Mouse (Mus musculus): ENCODE measurements around the gene B4gat1. TPM values are rescaled to one million over a fixed set of nuclear protein-coding genes. Genes with fewer than 3 reads are reported as not detected.

The B4gat1 gene
- total and polyA plus RNA-seq, 2 experiments from 2014 or later: 136 to 172 TPM

- H3K27ac ChIP-seq (ENCODE audit: low read depth, low read length): no peak overlapping the region
- no peak overlapping the region for H3K4me3 ChIP-seq (ENCODE audit: low read depth, low read length)
- no peak for ATAC-seq (ENCODE audit: low FRiP score)
- H3K9ac ChIP-seq (replicated peaks; ENCODE audit: low read length, poor library complexity, severe bottlenecking): no peak overlapping the region
- no peaks in the 10 kb centered on the region for H3K9me3 ChIP-seq (ENCODE audit: low read length)
- no peak for DNase-seq (ENCODE audit: low spot score)
- peaks cover 19% of the 10 kb centered on the region; the same call in 1 of the 2 replicates for H3K27me3 ChIP-seq (ENCODE audit: insufficient read depth, low read length)
- peaks cover 36% of the 10 kb centered on the region for H3K36me3 ChIP-seq (ENCODE audit: insufficient read depth, low read length)
- WGBS: 84% methylated on average over 14 of the region's 14 CpGs
- peaks cover 3% of the 10 kb centered on the region for H3K4me1 ChIP-seq (ENCODE audit: insufficient read depth, low read length)
- TF ChIP-seq CTCF (IDR thresholded peaks at IDR 0.05): peak; percentile 21; the same call in 1 of the 2 replicates
- no peak overlapping the region for H3K4me2 ChIP-seq (ENCODE audit: low read depth, low read length, poor library complexity, severe bottlenecking)
Observed at GRCm38 (mm10) chr19:5048138-5049056, 9.8 kb downstream of the B4gat1 start.

GRCm38 (mm10) chr19:5049325-5049724 lies 10.7 kb downstream of the B4gat1 start:
- H3K9ac ChIP-seq (replicated peaks; ENCODE audit: low read length, poor library complexity, severe bottlenecking): 0 out of 2 replicates have a peak overlapping the region, but pooled peaks have one; percentile 33
- ATAC-seq (ENCODE audit: low FRiP score) (no peak), DNase-seq (ENCODE audit: low spot score) (no peak)
- H3K27me3 ChIP-seq (ENCODE audit: insufficient read depth, low read length): peaks cover 23% of the 10 kb centered on the region; the same call in 1 of the 2 replicates
- 45% methylated on average over 6 of the region's 6 CpGs for WGBS
- peaks cover 3% of the 10 kb centered on the region for H3K4me1 ChIP-seq (ENCODE audit: insufficient read depth, low read length)
- H3K4me3 ChIP-seq (ENCODE audit: low read depth, low read length): no peak overlapping the region
- H3K9me3 ChIP-seq (ENCODE audit: low read length): no peaks in the 10 kb centered on the region
- H3K36me3 ChIP-seq (ENCODE audit: insufficient read depth, low read length): peaks cover 34% of the 10 kb centered on the region
- no peak overlapping the region for H3K27ac ChIP-seq (ENCODE audit: low read depth, low read length)
- H3K4me2 ChIP-seq (ENCODE audit: low read depth, low read length, poor library complexity, severe bottlenecking): no peak overlapping the region
- no peak for TF ChIP-seq CTCF (IDR thresholded peaks at IDR 0.05)

- Histone ChIP-seq H3K4me2 (ENCODE audit: low read depth, low read length, poor library complexity, severe bottlenecking) (peak within 1 kb of the TSS; percentile 10; the same call in 1 of the 2 replicates), H3K4me3 (ENCODE audit: low read depth, low read length) (no peak within 1 kb of the TSS), H3K4me1 (ENCODE audit: insufficient read depth, low read length) (peaks cover 3% of the 10 kb centered on the region), H3K9me3 (ENCODE audit: low read length) (no peaks in the 10 kb centered on the region), H3K27me3 (ENCODE audit: insufficient read depth, low read length) (peaks cover 23% of the 10 kb centered on the region; the same call in 1 of the 2 replicates), H3K9ac (replicated peaks; ENCODE audit: low read length, poor library complexity, severe bottlenecking) (0 out of 2 replicates have a peak within 1 kb of the TSS, but pooled peaks have one; percentile 33), H3K27ac (ENCODE audit: low read depth, low read length) (no peak within 1 kb of the TSS), H3K36me3 (ENCODE audit: insufficient read depth, low read length) (peaks cover 34% of the 10 kb centered on the region)
- WGBS: 16% methylated on average over 13 of the region's 14 CpGs
- ATAC-seq (ENCODE audit: low FRiP score) (peak; percentile 55), DNase-seq (ENCODE audit: low spot score) (peak; percentile 66)
- peak; percentile 75 for TF ChIP-seq CTCF (IDR thresholded peaks at IDR 0.05)
Observed at GRCm38 (mm10) chr19:5050047-5050905, 11.7 kb downstream of the B4gat1 start, which contains the start of gene Rin1. TSS of gene Rin1 (plus strand) at chr19:5050481.

- Histone ChIP-seq H3K4me2 (ENCODE audit: low read depth, low read length, poor library complexity, severe bottlenecking) (peak overlapping the region; percentile 10; the same call in 1 of the 2 replicates), H3K4me1 (ENCODE audit: insufficient read depth, low read length) (peaks cover 3% of the 10 kb centered on the region), H3K9ac (replicated peaks; ENCODE audit: low read length, poor library complexity, severe bottlenecking) (no peak overlapping the region), H3K36me3 (ENCODE audit: insufficient read depth, low read length) (peaks cover 30% of the 10 kb centered on the region), H3K27me3 (ENCODE audit: insufficient read depth, low read length) (peaks cover 23% of the 10 kb centered on the region; the same call in 1 of the 2 replicates), H3K27ac (ENCODE audit: low read depth, low read length) (no peak overlapping the region), H3K9me3 (ENCODE audit: low read length) (no peaks in the 10 kb centered on the region), H3K4me3 (ENCODE audit: low read depth, low read length) (no peak overlapping the region)
- no peak for DNase-seq (ENCODE audit: low spot score)
- WGBS: 14% methylated on average over 17 of the region's 17 CpGs
- no peak for TF ChIP-seq CTCF (IDR thresholded peaks at IDR 0.05)
- no peak for ATAC-seq (ENCODE audit: low FRiP score)
Observed at GRCm38 (mm10) chr19:5051031-5051430, 12.4 kb downstream of the B4gat1 start.

- ATAC-seq (ENCODE audit: low FRiP score): no peak
- Histone ChIP-seq H3K4me1 (ENCODE audit: insufficient read depth, low read length) (peaks cover 3% of the 10 kb centered on the region), H3K27ac (ENCODE audit: low read depth, low read length) (no peak overlapping the region), H3K9me3 (ENCODE audit: low read length) (no peaks in the 10 kb centered on the region), H3K36me3 (ENCODE audit: insufficient read depth, low read length) (peaks cover 26% of the 10 kb centered on the region), H3K27me3 (ENCODE audit: insufficient read depth, low read length) (peaks cover 23% of the 10 kb centered on the region; the same call in 1 of the 2 replicates), H3K9ac (replicated peaks; ENCODE audit: low read length, poor library complexity, severe bottlenecking) (no peak overlapping the region), H3K4me3 (ENCODE audit: low read depth, low read length) (no peak overlapping the region), H3K4me2 (ENCODE audit: low read depth, low read length, poor library complexity, severe bottlenecking) (no peak overlapping the region)
- WGBS: 44% methylated on average over 3 of the region's 3 CpGs
- TF ChIP-seq CTCF (IDR thresholded peaks at IDR 0.05): no peak
- no peak for DNase-seq (ENCODE audit: low spot score)
Observed at GRCm38 (mm10) chr19:5051515-5051914, 12.9 kb downstream of the B4gat1 start.

All from midbrain, postnatal 0 days (tissue).